Mouse (Mus musculus): Measurements from ENCODE around the gene Klf1.

Klf1 gene

DNA sequence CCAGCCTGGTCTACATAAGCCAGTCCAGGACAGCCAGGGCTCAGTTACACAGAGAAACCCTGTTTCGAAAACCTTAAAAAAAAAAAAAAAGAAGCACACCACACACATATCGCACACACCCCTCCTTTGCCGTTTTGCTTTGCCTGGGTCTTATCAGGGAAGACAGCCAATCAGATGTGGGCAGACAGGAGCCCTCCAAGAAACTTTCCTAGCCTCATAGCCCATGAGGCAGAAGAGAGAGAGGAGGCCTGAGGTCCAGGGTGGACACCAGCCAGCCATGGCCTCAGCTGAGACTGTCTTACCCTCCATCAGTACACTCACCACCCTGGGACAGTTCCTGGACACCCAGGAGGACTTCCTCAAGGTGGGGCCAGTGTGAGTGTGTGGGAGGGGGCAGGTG, at the start of gene Klf1:
Gene Klf1 (plus strand): TSS at position 177 of the 400 bp plus-strand sequence.
- no peak for TF ChIP-seq GATA4 (IDR thresholded peaks at IDR 0.05; ENCODE audit: insufficient replicate concordance, low read length)

DNA sequence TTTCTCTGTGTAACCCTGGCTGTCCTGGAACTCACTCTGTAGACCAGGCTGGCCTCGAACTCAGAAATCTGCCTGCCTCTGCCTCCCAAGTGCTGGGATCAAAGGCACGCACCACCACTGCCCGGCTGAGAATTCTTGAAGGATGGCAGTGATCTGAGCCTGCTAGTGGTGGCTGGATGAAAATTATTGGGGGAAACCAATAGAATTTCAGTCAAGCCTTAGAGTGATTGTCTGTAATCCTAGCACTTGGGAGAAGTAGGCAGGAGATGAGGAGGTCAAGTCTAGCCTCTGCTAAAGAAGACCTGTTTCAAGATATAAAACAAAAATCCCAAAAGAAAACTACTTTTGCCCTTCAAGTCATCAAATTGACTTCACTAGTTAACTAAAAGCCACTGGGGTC, 45.3 kb upstream of the Klf1 start:
- no peak for TF ChIP-seq GATA4 (IDR thresholded peaks at IDR 0.05; ENCODE audit: insufficient replicate concordance, low read length)

DNA sequence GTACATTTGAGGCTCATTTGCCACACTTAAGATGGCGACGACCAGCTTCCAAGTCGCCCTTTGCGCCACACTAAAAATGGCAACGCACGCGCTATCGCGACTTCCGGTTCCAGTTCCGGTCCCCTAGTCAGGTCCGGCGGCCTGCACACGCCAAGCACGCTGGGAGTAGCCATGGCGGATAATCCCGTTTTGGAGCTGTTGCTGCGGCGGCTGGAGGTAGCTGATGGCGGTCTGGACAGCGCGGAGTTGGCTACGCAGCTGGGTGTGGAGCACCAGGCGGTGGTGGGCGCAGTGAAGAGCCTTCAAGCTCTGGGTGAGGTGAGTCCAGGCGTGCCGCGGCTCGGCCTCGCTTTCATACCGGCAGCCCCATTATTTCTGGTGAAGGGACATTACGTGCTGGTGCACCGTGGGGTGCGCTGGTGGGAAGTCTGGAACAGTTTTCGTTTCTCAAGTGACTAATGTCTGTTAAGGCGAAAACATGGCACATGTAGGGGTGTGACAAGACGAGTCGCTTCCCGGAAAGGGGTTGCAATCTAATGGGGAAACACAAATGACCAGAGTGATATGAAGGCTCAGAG, 44.8 kb upstream of the Klf1 start, which contains the start of gene Farsa:
Gene Farsa (plus strand): TSS at position 126 of the 578 bp plus-strand sequence.
- peak; percentile 87; the same call in 1 of the 2 replicates for TF ChIP-seq GATA4 (IDR thresholded peaks at IDR 0.05; ENCODE audit: insufficient replicate concordance, low read length)

DNA sequence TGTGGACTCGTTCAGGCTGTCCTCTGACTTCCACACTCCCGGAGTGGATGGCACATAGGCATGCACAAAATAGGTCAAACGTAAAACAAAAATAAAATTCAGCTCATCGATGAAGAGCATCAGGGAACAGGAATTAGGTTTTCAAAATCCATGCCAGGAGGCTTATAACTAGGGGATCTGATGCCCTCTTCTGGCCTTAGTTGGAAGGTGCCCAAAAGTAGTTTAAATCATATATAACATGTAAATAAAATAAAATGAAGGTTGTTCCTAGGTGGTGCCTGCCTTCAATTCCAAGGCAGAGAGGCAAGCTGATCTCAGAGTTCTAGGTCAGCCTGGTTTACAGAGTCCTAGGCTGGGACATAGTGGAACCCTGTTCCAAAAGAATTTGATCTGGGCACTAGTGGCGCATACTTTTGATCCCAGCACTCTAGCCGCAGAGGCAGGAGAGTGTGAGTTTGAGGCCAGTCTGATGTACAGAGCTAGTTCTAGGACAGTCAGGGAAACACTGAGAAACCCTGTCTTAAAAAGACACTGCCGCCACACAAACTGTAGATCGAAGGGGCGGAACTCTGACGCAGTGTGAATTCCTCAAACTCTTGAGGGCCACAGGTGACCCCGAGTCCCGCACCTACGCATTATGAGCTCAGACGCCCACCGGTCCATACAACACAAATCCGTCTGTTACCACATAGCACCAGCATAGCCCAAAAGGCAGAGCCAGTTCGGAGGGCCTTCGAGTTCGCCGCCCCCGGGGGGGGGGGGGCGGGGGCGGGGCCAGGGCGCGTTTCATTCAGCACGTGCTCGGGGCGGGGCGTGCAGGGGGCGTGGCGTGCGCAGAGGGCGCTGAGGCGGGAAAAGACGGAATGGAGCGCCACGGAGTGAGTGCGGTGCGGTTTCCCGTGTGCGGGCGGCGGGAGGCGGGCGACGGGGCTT, 30.1 kb upstream of the Klf1 start, which contains the start of gene Syce2:
Gene Syce2 (plus strand): TSS at position 736 of the 933 bp plus-strand sequence.
- TF ChIP-seq GATA4 (IDR thresholded peaks at IDR 0.05; ENCODE audit: insufficient replicate concordance, low read length), result no peak

DNA sequence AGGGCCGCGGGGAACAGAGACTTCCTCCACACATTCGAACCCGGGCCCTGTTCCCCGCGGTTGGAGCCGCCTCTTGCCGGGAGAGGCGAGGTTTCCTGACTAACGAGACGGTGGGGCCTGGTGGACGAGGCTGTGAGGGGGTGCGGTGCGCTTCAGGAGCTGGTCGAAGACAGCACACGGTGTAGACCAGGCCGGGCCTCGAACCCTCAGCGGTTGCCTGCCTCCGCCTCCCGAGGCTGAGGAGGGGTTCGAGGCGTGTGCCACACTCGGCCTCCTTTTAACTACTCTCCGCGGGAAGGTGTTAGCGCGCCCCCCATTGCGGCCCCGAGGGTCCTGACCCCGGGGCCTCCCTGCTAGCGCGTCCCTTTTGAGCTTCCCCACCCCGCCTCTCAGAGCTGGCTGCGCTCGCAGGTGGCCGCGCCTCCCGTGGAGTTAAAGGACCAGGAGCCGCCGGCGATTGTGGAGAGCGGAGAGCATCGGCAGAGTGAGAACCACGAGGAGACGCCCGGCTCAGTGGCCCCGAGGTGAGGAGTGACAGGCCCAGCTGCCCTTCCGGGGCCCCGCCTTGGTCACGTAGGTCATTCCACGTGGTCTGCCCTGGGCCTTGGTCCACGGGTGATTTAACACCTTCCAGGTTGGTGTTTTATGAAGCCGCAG, 29.3 kb upstream of the Klf1 start:
- TF ChIP-seq GATA4 (IDR thresholded peaks at IDR 0.05; ENCODE audit: insufficient replicate concordance, low read length), result no peak

DNA sequence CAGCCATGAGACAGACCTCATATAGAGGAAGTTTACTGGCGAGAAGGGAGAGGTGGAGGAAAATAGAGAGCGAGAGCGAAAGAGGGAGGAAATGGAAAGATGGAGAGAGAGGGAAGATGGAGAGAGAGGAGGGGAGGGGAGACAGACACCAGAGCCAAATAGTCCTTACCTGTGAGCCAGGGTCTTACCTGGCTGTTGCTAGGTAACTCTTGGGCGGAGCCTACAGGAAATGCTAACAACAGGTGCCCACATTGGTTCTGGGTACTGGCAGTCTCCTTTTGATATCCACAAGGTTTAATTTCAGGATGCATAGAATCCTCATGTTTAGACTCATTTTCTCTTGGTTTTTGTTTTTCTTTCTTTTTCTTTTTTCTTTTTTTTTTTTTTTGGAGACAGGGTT, 28.7 kb upstream of the Klf1 start:
- no peak for TF ChIP-seq GATA4 (IDR thresholded peaks at IDR 0.05; ENCODE audit: insufficient replicate concordance, low read length)

DNA sequence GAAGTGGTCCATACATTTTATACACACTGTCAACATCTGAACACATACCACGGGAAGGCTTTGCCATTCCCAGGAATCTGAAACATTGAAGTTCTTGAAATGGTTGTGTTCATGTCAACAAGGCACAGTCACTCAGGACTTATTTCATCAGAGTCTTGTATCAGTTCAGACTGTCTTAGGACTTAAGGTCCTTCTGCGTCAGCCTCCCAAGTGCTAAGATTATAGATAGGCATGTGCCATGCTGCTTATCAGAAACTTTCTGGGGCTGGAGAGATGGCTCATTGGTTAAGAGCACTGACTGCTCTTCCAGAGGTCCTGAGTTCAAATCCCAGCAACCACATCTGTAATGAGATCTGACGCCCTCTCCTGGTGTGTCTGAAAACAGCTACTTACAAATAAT, 27.4 kb upstream of the Klf1 start:
- TF ChIP-seq GATA4 (IDR thresholded peaks at IDR 0.05; ENCODE audit: insufficient replicate concordance, low read length), result no peak

DNA sequence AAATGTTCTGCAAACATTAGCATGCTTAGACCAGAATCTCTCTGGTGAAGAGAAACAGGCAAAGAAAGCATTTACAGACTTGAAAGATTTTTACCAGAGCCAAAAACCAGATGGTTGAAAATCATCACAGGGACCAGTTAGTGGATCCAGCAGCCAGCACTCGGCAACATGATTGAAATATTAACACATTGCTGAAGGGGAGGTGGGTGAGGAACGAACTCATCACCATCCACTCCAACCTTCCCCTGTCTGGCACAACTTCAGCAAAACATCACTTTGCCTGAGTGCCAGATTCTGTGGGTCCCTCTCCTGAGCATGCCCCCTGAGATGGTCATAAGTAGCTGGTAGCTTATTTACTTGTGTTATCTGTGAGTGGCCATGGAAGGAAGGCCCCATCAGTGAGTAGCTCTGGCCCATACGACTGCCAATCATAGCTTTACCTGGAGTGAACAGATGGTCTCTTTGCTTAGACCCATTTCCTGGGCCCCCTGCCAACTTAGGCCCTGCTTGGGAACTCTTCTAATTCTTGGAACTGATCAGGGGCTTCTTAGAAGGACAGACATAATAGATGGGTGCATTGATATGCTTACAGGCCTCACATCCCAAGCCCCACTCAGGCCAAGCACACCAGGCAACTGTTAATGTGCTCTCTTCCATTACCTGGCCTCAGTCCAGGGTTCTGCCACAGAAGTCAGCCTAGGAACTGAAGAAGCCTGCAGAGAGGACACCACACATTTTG, 24.3 kb upstream of the Klf1 start:
- no peak for TF ChIP-seq GATA4 (IDR thresholded peaks at IDR 0.05; ENCODE audit: insufficient replicate concordance, low read length)

DNA sequence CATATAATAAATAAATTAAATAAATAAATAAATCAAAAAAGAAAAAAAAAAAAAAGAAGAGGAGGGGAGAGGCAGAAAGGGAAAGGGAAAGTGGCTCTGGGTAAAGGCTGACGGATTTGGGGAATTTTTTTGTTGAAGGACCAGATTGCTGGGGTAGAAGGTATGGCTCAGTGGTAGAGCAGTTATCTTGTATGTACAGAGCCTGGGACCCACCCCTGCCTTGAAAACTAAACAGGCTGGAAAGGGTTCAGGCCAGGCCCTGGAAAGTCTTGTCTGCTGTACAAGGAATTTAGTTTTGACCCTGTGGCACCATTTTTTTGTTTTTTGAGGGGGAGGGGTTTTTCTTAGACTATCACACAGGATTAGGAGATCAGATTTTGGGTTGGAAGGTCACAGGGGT, 22.8 kb upstream of the Klf1 start:
- no peak for TF ChIP-seq GATA4 (IDR thresholded peaks at IDR 0.05; ENCODE audit: insufficient replicate concordance, low read length)

DNA sequence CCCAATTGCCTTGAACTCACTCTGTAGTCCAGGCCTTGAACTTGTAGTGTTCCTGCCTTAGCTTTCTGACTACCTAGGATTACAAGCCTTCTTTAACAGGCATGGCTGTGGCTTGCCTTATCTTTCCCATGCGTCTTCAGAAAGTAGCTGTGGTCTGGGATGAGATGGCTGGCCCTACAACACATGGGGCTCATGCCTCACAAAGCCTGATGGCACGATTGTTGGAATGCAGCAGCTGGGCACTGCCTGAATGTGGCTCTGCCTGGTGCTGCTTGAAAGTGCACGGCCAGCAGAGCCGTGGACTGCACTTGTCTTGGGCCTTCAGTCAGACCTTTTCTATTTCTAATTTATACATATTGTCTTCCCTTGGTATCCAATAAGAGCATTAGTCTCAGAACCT, 17.0 kb upstream of the Klf1 start:
- TF ChIP-seq GATA4 (IDR thresholded peaks at IDR 0.05; ENCODE audit: insufficient replicate concordance, low read length), result no peak

DNA sequence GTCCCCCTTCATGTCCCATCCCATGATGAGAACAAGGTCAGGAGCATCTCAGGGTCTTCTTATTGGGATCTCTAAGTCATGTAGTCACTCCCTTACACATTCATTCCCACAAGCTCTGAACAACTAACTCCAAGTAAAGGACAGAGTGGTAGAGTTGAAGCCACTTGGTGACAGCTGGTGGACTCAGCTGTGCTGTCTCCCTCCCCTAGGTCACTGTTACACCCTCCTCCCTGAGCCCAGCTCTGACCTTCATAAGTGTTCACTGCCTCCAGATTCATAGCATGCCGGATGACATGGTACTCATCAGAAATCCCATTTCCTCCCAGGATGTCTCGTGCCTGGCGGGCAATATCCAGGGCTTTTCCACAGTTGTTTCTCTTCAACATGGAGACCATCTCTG, 13.4 kb upstream of the Klf1 start:
- TF ChIP-seq GATA4 (IDR thresholded peaks at IDR 0.05; ENCODE audit: insufficient replicate concordance, low read length), result no peak

DNA sequence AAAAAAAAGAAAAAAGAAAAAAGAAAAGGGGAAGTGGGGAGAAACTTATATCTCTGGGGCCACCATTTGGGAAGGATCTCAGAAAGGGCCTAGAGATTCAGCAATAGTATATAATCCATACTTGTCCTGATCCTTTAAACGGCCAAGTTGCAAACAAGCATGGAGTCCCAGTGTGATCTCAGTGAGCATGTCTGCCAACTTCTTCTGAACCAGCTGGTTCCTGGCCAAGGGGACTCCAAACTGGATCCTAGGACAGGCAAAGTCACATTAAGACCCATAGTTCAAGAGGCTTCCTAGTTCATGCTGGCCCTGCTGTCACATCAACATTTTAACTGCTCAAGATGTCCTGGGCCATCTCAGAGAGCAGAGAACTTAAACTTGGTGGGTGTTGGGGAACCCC, 12.6 kb upstream of the Klf1 start:
- TF ChIP-seq GATA4 (IDR thresholded peaks at IDR 0.05; ENCODE audit: insufficient replicate concordance, low read length), result no peak

DNA sequence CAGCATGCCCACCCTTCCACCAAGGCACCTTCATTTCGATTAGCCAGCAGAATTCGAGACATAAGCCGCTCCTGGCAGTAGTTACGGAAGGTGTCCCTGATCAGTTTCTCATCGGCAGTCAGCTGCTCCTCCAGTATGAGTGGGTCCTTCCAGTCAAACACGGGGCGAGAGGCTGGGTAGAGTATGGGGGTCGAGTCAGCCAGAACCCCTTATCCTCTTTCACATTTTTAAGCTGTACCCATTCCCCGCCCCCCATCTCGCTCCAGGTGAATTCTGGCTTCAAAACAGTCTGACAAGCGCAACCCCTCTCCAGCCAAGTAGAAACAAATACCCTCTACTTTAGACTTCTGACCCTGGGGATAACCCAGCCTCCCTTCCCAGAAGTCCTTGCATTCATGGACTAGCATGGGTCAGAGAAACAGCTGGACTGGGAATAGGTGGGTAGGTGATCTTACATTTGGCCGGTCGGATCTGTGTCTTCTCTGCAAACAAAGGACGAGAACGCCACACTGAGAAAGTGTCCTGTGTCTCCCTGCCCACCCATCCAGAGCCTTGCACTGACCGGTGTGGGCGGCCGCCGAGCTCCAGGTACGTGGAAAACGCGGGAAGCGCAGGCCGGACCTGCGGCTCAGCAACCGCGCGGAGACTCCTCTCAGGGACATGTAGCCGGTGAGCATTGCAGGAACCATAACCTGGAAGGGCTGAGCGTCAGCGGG, 8.6 kb upstream of the Klf1 start:
- no peak for TF ChIP-seq GATA4 (IDR thresholded peaks at IDR 0.05; ENCODE audit: insufficient replicate concordance, low read length)

DNA sequence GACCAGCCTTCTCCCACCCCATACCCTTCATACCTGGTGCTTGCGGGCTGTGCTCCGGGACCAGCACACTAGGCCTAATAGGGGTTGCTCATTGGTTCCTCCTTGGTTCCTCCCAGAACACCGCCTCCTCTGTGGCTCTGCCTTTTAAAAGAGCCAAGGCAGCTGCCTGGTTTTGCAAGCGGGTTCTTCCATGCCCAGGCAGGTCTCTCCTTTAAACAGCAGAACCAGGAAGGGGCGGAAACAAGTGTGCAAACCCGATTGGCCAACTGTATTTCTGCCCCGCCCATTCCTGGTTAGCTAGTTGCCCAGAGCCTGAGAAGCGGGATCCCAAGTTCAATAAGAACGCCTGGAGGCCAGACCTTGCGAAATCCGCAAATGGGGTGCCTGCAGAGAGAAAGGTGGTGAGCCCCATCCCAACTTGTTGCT, 8.0 kb upstream of the Klf1 start, which contains the start of gene Gcdh:
Gene Gcdh (minus strand): TSS at position 213 of the 426 bp plus-strand sequence.
- TF ChIP-seq GATA4 (IDR thresholded peaks at IDR 0.05; ENCODE audit: insufficient replicate concordance, low read length), result no peak

Data from liver, adult (tissue).